Mouse (Mus musculus) layer of hippocampus, adult 9-10 months (tissue): Measurements from ENCODE around the gene Exosc2.
"Not testable (repeated sequence)": the region's sequence is repeated elsewhere in the genome, so short reads cannot be mapped to it uniquely, and the experiment has no call there.

ENCODE experiments used
- DNase-seq: peaks from one replicate; pipeline ENCODE4 v3.0.0; 2022; ENCODE audit warnings: low spot score

The Exosc2 gene

GRCm38 (mm10) chr2:31678641-31679040 is 8.1 kb downstream of the Exosc2 start:
- DNase-seq, result no peak

GRCm38 (mm10) chr2:31681051-31681707 is 10.7 kb downstream of the Exosc2 start:
- DNase-seq, result not testable (repeated sequence)

- no peak for DNase-seq
Observed at GRCm38 (mm10) chr2:31681731-31682235, 11.3 kb downstream of the Exosc2 start.

- peak; percentile 29 for DNase-seq
Observed at GRCm38 (mm10) chr2:31683666-31684065, 13.2 kb downstream of the Exosc2 start.

- peak; percentile 90 for DNase-seq
Observed at GRCm38 (mm10) chr2:31688074-31688925, 17.8 kb downstream of the Exosc2 start, which contains the start of gene Abl1. Gene Abl1, plus strand, starts transcription at chr2:31688376.

- no peak for DNase-seq
Observed at GRCm38 (mm10) chr2:31689045-31689444, 18.5 kb downstream of the Exosc2 start.

GRCm38 (mm10) chr2:31690063-31690462 is 19.5 kb downstream of the Exosc2 start:
- no peak for DNase-seq

GRCm38 (mm10) chr2:31698209-31698608 is 27.7 kb downstream of the Exosc2 start:
- DNase-seq, result no peak

DNA sequence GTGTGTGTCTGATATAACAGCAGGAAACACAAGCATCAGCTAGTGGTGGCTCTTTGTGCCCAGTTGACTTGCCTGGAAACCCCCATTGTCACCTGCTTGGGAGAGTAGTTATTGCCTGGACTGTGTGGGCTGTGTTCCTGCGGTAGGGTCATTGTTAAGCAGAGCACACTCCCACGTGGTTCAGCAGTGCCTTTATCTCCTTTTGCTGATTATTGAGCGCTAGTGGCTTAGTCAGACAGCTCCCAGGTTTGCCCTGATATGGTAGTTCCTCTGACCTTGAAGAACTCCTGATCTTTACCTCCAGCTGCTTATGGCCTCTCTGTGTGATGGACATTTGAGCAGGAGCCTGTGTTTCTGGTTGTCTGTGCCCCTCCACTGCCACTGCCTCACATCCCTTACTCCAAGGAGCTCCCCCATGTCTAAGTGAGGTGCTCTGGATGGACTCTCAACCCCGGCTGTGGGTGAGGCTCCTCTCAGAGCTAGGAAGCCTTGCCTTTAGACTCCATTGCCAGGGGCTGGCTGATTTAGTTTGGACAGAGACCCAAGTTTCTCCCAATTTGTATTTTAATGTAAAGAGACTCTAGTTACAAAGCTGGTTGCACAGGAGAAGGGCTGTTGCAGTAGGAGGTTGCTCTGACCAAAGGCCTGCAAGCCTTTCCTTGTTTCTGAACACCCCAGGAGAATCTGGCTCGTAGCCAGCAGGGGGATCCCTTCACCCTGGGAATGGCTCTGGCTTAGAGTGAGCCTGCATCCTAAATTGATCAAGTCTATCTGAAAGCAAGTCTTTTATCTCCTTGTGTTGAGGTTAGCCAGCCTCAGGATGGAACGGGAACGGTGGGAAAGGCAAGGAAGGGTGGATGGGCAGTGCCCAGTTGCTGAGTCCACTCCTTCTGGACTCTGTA is 30.3 kb downstream of the Exosc2 start:
- no peak for DNase-seq

GRCm38 (mm10) chr2:31703226-31703625 is 32.7 kb downstream of the Exosc2 start:
- no peak for DNase-seq

DNA sequence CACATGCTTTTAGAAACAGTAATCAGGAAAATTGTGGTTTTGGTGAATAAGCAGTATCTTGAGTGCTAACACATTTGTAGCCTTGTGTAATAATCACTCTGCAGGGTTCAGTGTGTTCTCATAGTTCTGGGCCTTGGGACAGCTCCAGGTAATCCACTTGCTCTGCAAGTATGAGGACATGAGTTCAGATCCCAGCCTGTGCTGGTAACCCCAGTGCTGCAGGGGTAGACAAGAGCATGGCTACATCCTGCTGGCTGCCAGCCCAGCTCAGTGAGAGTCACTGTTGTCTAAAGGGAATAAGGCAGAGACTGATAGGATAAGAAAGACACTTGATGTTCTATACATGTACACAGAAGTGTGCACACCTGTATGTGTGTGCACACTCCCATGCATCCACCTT is 35.4 kb downstream of the Exosc2 start:
- DNase-seq, result no peak

DNA sequence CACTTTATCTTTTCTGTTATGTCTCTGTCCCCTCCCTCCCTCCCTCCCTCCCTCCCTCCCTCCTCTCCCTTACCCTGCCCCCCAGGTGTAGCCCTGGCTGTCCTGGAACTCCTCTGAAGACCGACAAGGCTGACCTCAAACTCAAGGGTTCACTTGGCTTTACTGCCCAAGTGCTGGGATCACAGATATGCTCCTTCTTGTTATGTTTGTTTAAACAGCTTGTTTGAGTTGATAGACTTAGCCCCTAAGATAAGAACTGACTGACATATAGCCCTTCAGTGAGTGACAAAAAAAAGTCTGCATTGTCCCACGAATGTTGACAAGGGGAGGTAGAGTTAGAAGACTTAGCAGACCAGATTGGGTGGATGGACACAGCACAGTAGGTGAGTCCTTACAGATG is 36.0 kb downstream of the Exosc2 start:
- no peak for DNase-seq

GRCm38 (mm10) chr2:31712716-31713115 is 42.2 kb downstream of the Exosc2 start:
- DNase-seq, result no peak

GRCm38 (mm10) chr2:31713813-31714212 is 43.3 kb downstream of the Exosc2 start:
- no peak for DNase-seq

DNA sequence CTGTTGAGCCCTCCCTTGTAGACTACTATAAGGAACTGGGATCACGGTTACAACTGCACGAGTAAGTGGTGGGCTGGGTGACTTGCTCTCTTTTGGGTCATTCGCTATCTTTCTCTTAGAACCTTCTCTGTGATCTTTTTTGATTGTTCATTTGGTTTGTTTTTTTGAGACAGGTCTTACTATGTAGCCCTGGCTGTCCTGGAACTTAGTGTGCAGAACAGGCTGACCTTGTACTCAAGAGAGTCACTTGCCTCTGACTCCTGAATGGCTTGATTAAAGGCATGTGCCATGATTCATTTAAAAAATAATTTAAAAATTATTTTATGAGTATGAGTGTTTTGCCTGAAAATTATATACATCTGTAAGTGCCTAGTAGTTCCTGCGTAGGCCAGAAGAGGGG is 44.3 kb downstream of the Exosc2 start:
- DNase-seq, result no peak

DNA sequence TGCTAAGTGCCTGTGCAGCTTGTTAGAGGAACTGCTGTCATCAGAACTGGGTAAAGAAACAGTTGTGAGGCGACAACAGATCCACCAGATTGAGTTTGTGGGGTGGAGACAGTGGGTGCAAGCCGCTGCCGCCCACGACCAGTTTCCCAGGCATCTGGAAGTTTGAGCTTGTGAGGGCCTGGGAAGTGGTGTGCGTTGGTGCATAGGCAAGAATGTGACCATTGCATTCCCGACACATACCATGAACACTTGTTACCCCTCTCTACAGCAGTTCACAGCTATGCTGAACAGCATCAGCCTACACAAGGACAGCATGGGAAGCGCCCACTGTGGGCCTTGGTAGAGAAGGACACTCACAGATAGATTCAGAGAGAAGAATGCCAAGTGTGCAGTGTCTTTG is 45.5 kb downstream of the Exosc2 start:
- peak; percentile 41 for DNase-seq

DNA sequence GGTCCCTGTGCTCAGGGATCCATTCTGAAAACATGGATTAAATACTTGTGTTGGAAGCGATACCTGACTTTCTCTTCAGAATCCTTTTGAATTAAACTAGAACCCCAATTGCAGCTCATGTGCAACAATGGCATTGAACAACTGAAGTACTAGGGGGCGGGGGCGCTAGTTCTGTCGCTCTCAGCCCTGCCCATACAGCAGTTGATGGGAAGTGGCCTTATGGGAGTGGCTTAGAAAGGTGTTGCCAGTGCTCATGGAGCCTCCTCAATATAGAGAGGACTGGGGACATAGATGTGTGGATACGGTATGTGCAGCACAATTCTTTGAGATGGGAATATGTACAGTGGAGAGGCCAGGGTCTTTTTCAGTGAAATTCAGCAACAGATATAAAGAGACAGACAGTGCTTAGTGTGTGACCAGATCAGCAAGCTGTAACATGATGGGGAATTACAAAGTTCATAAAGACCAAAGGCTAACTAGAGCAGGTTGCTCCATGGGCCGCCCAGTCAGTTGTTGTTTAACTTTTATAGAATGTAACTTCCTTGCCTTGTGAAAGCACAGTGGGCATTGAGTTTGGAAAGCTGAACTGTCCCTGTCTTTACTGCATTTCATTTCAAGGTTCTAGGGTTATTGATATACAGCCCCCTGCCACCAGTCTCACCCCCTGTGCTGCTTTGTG is 48.8 kb downstream of the Exosc2 start:
- no peak for DNase-seq

- DNase-seq, result no peak
Observed at GRCm38 (mm10) chr2:31719944-31720343, 49.4 kb downstream of the Exosc2 start.

DNA sequence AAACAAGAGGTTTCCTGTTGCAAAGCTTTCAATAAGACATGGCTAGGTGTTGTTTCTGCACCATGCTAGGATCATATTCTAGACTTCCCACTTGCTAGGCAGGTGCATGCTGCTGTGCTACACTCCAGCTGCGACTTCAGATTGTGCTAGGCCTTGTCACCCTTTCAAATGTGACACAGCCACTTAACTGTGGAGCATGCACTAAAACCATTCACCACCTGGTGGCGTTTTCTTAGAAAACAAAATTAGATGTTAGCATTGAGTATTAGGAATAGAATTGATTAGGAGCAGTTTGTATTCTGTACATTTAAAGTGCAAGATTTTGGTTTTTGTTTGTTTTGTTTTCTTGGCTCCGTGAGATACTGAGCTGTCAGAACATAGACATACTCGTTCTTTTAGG is 50.3 kb downstream of the Exosc2 start:
- no peak for DNase-seq

DNA sequence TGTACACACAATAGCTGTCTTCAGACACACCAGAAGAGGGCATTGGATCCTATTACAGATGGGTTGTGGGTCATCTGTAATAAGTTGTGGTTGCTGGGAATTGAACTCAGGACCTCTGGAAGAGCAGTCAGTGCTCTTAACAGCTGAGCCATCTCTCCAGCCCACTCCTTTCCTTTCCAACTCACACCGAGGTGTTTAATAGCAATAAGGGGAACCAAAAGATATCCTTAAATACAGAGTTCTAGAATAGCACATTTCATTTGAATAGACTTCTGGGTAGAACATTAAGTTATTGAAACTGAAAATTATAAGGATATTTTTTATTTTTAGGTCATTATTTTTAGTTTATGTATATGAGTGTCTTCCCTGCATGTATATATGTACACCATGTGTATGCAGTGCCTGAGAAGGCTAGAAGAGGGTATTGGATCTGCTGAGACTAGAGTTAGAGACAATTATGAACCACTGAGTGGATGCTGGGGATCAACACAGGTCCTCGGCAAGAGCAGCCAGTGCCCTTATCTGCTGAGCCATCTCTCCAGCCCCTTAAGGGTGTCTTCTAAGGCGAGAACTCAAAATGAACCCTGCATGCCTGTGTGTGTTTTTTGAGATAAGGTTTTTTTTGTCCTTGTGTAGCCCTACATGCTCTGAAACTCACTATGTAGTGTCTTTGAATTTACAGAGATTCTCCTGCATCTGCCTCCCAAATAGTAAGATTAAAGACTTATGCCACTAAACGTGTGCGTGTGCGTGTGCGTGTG is 54.4 kb downstream of the Exosc2 start:
- DNase-seq, result no peak
